Mouse (Mus musculus) right cerebral cortex, adult 18-20 months (tissue): Measurements from ENCODE around the gene Stxbp5.

Experiments used
- DNase-seq: peaks from one replicate; pipeline ENCODE4 v3.0.0; 2022; ENCODE audit warnings: mixed read lengths

The Stxbp5 gene

GRCm38 (mm10) chr10:9733861-9734260 is 167.0 kb downstream of the Stxbp5 start:
- no peak for DNase-seq

GRCm38 (mm10) chr10:9732065-9732749 is 168.7 kb downstream of the Stxbp5 start:
- DNase-seq: no peak

- no peak for DNase-seq
Observed at GRCm38 (mm10) chr10:9722519-9723303, 178.2 kb downstream of the Stxbp5 start.

GRCm38 (mm10) chr10:9720027-9720426 is 180.9 kb downstream of the Stxbp5 start:
- DNase-seq: no peak

- DNase-seq: no peak
Observed at GRCm38 (mm10) chr10:9718086-9718485, 182.8 kb downstream of the Stxbp5 start.
